Mouse (Mus musculus) NIH3T3 (cell line): ENCODE results near the gene Lipe.
A peak's percentile ranks its signal among the peaks of the same experiment; 100 is the strongest.

Source experiments
- DNase-seq: peaks from one replicate; pipeline ENCODE4 v3.0.0-alpha.2; 2012; ENCODE audit warnings: low read depth

Lipe gene

DNA sequence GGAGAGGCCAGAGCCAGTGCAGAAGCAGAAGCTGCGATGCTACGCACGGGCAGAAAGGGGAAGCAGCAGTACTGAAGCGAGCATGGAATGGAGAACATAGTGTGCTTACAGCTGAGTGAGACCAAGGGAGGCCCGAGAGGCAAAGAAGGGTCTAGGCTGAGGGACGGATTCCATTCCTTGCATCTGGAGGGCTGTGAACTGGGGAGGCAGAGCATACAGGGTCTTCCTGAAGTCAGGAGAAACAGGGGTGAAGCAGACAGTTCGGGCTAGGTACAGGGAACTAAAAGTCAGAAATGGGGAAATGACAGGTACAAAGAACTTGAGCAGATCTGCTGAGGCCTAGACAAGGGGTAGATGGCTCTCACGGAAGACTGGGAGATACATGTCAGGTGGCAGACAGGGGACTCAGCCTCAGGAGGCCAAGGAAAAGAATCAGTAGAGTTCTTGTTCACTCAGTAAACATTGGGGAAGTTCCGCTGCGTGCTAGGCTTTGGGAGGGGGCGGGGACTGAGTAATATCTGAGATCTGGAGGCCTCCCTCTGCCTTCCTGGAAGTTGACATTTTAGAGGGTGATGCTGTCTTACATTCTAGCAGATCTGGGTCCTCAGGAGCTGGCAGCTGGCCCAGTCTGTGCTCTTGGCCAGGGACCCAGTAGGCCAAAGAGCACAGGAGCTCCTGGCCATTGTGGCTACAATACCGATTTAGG, 12.5 kb downstream of the Lipe start:
- peak; percentile 96 for DNase-seq

DNA sequence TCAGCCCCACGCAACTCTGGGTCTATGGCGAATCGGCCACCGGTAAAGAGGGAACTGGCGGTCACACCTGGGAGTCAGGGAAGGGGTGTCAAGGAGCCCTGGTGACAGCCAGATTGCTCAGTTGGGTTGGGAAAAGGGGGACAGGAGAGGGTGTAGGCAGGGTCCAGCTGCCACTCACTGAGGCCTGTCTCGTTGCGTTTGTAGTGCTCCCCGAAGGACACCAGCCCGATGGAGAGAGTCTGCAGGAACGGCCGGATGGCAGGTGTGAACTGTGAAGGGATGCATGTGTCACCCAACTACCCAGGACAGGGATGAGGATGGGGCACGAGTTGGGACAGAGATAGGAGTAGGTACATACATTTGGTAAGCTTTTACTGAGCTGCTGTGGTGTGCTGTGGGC, 13.3 kb downstream of the Lipe start:
- DNase-seq, result no peak

DNA sequence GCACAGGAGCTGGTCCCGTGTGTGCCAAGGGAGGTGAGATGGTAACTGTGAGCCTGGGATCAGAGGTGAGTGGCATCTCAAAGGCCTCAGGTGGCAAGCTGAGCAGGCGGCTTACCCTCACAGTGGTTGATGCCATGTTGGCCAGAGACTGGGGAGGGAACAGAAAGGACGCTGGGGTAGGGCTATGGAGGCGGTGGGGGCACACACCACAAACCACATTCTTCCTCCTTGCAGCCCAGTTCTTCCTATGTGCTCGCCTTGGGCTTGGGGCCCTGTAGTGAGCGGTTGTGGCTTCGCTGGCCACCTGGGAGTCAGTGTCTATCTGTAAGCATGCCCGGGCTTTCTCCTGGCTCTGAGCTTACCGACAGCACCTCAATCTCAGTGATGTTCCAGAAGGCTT, 13.7 kb downstream of the Lipe start:
- DNase-seq, result no peak

- no peak for DNase-seq
Measured at GRCm38 (mm10) chr7:25384318-25384717, 14.2 kb downstream of the Lipe start.

- DNase-seq, result no peak
Measured at GRCm38 (mm10) chr7:25383891-25384290, 14.6 kb downstream of the Lipe start.

- no peak for DNase-seq
Measured at GRCm38 (mm10) chr7:25383385-25383784, 15.1 kb downstream of the Lipe start.

- DNase-seq, result no peak
Measured at GRCm38 (mm10) chr7:25382541-25382940, 16.0 kb downstream of the Lipe start.

GRCm38 (mm10) chr7:25381284-25381680, 17.2 kb downstream of the Lipe start:
- DNase-seq, result no peak

- DNase-seq, result no peak
Measured at GRCm38 (mm10) chr7:25380392-25381283, 17.9 kb downstream of the Lipe start.

GRCm38 (mm10) chr7:25379551-25380351, 18.8 kb downstream of the Lipe start:
- peak; percentile 78 for DNase-seq

DNA sequence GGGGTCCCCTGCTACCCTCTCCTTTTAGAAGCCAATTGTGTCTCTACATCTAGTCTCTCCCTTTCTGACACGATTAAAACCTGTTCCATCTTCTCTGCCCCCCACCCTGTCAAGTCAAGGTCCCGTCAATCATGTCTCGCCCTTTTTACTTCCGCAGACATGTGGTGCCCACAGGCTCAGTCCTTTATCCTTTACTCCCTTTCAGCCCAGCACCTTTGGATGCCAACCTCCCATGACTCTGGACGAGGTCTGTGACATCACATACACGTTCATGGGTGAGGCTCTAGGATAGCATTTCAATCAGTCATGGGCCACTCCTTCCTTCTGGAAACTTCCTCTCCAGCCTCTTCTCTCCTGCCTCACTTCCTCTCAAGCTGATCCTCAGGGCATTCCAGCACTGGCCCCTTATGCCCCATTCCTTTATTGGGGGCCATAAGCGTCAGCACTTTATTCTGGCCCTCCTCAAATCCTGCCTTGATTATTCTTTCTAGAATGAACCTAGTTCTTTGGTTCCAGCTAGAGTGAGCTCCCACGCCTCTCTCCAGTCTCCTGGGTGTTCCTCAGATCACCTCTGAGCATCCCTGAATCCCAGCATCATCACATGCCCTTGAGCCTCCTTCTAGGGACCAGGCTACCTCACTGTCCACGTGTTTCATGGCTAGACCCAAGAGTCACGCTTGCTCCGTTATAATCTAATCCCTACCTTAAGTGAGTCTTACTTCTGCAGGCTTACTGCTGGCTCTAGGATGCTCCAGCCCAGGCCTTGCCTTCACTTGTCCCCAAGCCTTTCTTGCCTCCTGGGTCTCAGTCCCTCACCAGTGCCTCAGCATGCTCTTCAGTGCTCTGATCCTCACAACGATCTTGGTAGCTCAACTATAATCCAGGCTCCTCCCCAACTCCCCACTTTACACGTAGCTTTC, 20.1 kb downstream of the Lipe start:
- DNase-seq, result no peak

DNA sequence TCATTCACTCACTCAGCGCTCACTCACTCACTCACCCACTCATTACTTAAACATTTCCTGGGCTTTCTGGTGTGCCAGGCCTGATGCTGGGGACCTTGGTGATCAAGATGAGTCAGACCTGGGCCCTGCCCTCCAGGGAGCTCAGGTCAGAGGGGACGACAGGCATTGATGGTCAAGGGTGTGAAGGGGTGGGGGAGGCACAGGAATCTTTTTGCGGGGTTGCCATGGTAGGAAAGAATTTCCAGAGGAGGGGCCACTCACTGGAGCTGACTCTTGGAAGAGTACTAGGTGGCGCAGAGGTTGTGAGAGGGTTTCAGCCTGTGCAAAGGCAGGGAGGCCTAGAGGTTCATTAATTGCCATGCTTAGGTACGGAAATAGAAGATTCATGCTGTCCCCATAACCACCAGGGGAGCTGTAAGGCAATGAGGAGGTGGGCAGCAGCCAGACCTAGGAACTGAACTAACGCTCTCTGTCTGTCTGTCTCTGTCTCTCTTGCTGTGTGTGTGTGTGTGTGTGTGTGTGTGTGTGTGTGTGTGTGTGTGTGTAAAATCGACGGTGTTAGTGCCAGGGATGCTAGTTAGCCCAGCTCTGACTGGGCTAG, 21.3 kb downstream of the Lipe start:
- peak; percentile 53 for DNase-seq

DNA sequence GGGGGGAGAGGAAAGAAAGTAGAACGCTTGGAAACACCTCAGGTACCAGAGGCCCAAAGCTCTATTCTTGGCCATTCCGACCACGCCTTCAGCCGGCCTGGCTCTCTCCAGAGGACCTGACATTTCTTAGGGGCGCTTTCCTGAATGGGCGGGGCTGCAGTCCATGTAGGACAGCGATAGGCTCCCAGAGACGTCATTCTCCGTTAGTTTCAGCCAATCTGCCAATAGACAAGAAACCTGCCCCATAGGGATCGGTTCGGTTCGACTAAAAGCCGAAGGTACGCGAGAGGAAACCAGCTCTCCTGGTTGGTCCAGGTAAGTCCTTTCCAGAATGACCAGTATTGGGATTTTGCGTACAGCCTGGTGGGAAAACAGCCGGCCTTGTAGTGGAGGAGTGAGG, 22.0 kb downstream of the Lipe start:
- peak; percentile 93 for DNase-seq

GRCm38 (mm10) chr7:25372441-25372840, 26.1 kb downstream of the Lipe start:
- no peak for DNase-seq

DNA sequence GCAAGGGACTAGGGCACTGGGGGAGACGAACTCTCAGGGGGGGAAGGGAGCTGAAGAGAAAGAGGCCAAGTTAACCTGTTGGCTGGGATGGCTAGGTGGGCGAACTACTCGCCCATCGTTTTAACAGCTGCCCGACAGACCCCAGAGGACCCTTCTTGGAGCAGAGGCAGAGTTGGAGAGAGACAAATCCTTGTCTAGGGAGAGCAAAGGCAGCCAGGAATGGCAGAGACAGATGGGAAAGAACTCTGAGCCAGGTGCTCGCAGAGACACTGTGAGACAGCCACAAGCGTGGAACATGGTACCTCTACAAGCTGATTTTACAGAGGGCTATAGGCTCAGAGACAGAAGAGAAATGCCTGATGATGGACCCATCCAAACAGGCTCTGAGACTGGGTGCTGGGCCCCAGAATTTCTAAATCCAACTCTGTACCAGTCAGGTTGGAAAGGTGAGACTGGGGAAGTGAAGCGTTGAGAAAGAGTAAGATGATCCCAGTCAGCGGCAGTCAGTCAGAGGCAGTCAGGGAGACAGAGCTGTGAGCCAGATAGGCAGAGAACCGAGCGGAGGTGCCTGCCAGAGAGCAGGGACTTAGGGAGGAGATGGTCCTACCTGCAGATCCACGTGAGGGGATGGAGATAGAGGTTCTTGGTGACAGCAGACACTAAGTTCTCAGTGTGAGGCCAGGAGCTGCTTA, 29.3 kb downstream of the Lipe start, which contains the start of gene Cnfn:
Gene Cnfn (minus strand): TSS at position 667 of the 692 bp plus-strand sequence.
- no peak for DNase-seq

- DNase-seq, result no peak
Measured at GRCm38 (mm10) chr7:25368333-25368732, 30.2 kb downstream of the Lipe start.

DNA sequence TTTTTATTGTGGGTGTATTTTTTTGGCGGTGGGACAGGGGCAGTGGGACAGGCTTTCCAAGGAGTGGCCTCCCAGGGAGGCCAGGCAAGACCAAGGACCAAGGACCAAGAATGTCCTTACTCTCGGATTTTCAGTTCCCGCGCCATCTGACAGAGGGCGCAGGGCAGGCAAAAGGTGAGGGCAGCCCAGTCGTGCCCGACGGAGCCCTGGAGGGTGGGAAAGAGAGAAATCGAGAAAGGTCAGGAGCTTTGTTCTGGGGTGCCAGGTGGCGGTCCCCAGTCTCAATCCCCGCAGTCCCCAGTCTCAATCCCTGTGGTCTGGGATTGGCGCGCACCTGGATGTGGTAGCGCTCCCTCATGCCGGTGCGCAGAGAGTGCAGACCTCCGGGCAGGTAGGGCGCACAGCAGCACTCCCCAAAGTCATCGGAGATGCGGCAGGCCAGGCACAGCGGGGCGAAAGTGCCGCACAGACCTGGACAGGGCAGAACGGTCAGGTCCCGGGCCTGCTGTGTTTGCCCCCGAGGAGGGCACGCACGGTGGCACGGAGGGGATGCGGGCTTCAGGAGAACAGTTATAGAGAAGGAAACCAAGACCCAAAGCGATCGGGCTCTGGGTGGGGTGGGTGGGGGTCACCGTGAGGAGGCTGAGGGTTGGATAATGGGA, 30.7 kb downstream of the Lipe start:
- DNase-seq, result peak; percentile 30

GRCm38 (mm10) chr7:25365937-25366625, 32.4 kb downstream of the Lipe start:
- peak; percentile 25 for DNase-seq

DNA sequence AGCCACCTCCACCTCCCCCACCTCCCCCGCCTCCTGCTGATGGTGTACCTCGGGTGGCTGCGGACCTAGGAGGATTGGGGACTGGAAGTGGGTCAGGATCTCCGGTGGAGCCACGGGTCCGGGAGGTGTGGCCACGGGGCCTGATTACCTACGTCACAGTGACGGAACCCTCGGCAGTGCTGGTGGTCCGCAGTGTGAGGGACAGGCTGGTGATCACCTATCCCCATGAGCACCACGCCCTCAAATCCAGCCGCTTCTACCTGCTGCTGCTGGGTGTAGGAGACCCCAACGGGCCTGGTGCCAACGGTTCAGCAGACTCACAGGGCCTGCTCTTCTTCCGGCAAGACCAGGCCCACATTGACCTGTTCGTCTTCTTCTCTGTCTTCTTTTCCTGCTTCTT, 34.9 kb downstream of the Lipe start:
- no peak for DNase-seq
